Mouse (Mus musculus): Measurements from ENCODE around the gene Cd180.

DNA sequence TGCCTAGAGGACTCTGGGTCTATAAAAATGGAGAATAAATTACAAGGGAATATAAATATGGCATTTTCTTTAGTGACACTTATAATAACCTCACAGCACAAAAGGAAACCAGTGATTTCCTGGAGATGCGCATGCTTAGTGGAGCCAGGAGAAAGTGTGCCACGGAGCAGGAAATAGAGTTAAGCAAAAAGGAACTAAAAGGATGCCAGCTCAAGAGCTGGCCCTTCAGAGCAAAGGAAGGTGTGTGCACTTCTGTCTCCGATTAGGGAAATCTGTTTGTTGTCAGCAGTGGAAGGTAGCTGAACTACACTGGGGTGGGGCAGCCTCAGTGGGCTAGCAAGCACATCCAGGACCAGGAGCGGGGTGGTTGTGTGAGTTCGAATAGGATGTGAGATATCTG is 6.8 kb downstream of the Cd180 start:
- TF ChIP-seq EP300 (IDR thresholded peaks at IDR 0.05; ENCODE audit: low read depth) = no peak
- TF ChIP-seq CTCF (IDR thresholded peaks at IDR 0.05; ENCODE audit: low read depth) = no peak

All from liver, embryonic 14.5 days (tissue).